Mouse (Mus musculus): ENCODE data around the gene Scd2. TPM values are rescaled to one million over a fixed set of nuclear protein-coding genes. Genes with fewer than 3 reads are reported as not detected.
"Not testable (repeated sequence)": the region's sequence is repeated elsewhere in the genome, so short reads cannot be mapped to it uniquely, and the experiment has no call there.

Gene Scd2
- polyA plus RNA-seq, 1 experiment: 7.7 TPM

DNA sequence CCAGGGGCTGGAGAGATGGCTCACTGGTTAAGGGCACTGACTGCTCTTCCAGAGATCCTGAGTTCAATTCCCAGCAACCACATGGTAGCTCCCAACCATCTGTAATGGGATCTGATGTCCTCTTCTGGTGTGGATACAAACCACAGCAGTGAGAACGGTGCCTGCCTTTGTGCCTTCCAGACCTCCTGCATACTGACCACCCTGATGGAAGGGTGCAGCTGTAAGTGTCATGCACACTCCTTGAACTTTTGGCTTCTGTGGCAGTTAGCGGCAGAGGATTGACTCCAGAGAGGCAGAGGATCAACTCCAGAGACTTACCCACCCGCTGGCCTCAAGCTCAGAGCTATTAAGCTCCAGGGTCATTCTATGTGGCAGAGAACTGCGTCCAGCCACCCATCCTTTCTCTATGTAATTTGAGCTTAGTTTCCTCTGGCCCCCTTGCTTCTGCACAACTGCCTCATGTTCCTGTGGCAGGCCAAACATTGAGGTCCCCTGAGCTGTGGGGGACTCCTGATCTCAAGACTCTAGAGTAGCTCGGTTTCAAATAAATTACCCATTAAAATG is 23.4 kb downstream of the Scd2 start:
- TF ChIP-seq POLR2A (IDR thresholded peaks at IDR 0.05; ENCODE audit: borderline replicate concordance, low read depth, low read length): no peak
- no peak for TF ChIP-seq CTCF (IDR thresholded peaks at IDR 0.05; ENCODE audit: low read depth, low read length)

DNA sequence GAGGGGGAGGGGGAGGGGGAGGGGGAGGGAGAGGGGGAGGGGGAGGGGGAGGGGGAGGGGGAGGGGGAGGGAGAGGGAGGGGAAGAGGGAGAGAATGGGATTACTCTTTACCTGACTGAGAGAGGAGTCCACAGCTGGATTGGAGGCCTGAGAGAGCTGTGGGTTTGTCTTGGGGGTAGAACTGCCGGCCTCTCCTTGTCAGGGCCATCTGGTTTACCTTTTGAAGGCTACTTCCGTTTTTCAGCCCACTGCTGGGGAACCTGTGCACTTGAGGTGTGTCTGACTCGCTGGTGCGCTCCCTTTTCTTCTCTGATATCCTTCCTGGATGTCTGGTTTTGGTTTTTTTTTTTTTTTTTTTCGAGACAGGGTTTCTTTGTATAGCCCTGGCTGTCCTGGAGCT is 23.9 kb downstream of the Scd2 start:
- Histone ChIP-seq H3K4me3 (ENCODE audit: insufficient read depth, low read length) (no peak overlapping the region), H3K27ac (ENCODE audit: insufficient read depth, low read depth, low read length) (no peak overlapping the region), H3K4me1 (ENCODE audit: control insufficient read depth, insufficient read depth, low read length) (peaks cover 10% of the 10 kb centered on the region)
- TF ChIP-seq POLR2A (IDR thresholded peaks at IDR 0.05; ENCODE audit: borderline replicate concordance, low read depth, low read length): no peak

More for the DNA sequence above, 23.4 kb downstream of the Scd2 start:
- Histone ChIP-seq H3K27ac (ENCODE audit: insufficient read depth, low read depth, low read length) (no peak overlapping the region), H3K4me3 (ENCODE audit: insufficient read depth, low read length) (no peak overlapping the region), H3K4me1 (ENCODE audit: control insufficient read depth, insufficient read depth, low read length) (peaks cover 10% of the 10 kb centered on the region)

DNA sequence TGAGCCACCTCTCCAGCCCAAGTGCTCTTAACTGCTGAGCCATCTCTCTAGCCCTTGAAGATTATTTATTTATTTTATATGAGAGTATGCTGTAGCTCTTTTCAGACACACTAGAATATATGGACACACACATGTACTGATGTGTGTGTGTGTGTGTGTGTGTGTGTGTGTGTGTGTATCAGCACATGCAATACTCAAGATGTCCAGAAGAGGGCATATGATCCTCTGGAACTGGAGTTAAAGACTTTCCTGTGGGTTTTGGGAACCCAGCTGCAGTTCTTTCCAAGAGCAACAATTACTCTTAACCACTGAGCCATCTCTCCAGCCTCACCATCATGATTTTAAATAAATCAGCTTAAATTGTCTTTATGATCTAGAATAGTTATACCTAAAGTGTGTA is 25.1 kb downstream of the Scd2 start:
- no peak overlapping the region for H3K4me3 ChIP-seq (ENCODE audit: insufficient read depth, low read length)

DNA sequence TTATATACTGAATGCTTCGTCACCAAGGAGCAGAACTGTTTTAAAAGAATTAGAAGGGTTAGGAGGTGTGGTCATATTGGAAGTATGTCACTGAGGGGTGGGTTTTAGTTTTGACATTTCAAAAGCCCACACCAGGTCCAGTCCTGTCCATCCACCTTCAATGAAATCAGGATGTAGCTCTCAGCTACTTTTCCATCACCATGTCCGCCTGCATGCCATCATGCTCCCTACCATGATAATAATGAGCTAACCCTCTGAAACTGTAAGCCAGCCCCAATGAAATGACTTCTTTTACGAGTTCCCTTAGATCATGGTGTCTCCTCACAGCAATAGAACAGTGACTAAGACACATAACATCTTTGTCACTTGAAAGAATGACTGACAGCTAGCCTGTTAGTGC is 26.8 kb downstream of the Scd2 start:
- no peak for TF ChIP-seq CTCF (IDR thresholded peaks at IDR 0.05; ENCODE audit: low read depth, low read length)
- no peak for TF ChIP-seq POLR2A (IDR thresholded peaks at IDR 0.05; ENCODE audit: borderline replicate concordance, low read depth, low read length)
- no peak overlapping the region for H3K27ac ChIP-seq (ENCODE audit: insufficient read depth, low read depth, low read length)
- no peak overlapping the region for H3K4me3 ChIP-seq (ENCODE audit: insufficient read depth, low read length)
- H3K4me1 ChIP-seq (ENCODE audit: control insufficient read depth, insufficient read depth, low read length): peaks cover 1% of the 10 kb centered on the region

More for the DNA sequence above, 25.1 kb downstream of the Scd2 start:
- no peak overlapping the region for H3K27ac ChIP-seq (ENCODE audit: insufficient read depth, low read depth, low read length)
- TF ChIP-seq POLR2A (IDR thresholded peaks at IDR 0.05; ENCODE audit: borderline replicate concordance, low read depth, low read length) (no peak), CTCF (IDR thresholded peaks at IDR 0.05; ENCODE audit: low read depth, low read length) (no peak)
- peaks cover 7% of the 10 kb centered on the region for H3K4me1 ChIP-seq (ENCODE audit: control insufficient read depth, insufficient read depth, low read length)

DNA sequence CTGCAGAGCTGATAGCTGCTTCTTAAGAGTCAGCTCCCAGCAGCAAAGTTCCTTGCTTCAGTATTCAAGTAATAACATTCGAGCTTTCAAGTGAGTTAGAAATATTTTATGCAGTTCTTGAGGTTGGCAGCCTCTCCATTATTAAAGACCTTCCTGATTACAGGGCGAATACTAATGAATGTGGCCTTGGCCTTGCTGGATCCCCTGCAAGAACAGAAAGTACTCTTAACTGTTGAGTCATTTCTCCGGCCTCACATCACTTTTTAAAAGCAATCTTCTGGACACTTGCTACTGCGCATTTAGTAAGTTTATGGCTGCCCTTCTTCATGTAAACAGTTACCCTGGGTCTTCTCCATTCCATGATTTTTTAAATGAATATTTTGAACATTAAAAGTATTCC is 27.7 kb downstream of the Scd2 start:
- no peaks in the 10 kb centered on the region for H3K4me1 ChIP-seq (ENCODE audit: control insufficient read depth, insufficient read depth, low read length)
- no peak overlapping the region for H3K27ac ChIP-seq (ENCODE audit: insufficient read depth, low read depth, low read length)
- H3K4me3 ChIP-seq (ENCODE audit: insufficient read depth, low read length): no peak overlapping the region
- TF ChIP-seq POLR2A (IDR thresholded peaks at IDR 0.05; ENCODE audit: borderline replicate concordance, low read depth, low read length): no peak
- TF ChIP-seq CTCF (IDR thresholded peaks at IDR 0.05; ENCODE audit: low read depth, low read length): no peak

DNA sequence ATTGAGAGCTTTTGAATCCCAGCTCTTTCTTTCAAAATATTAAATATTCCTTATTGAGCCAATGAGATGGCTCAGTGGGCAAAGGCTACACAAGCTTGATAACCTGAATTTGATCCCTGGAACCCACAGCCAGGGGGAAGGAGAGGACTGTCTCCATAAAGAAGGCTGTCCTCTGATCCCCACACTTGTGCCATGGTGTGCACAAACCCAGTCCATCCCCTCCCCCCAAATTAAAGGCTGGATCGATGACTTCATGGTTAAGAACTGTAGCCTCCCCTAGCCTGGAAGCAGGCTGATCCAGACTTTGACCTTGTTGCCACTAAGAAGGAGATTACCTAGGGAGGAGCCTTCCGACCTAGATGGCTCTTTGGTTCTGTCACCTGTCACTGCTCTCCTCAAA is 28.2 kb downstream of the Scd2 start:
- Histone ChIP-seq H3K27ac (ENCODE audit: insufficient read depth, low read depth, low read length) (no peak overlapping the region), H3K4me3 (ENCODE audit: insufficient read depth, low read length) (no peak overlapping the region), H3K4me1 (ENCODE audit: control insufficient read depth, insufficient read depth, low read length) (no peaks in the 10 kb centered on the region)
- TF ChIP-seq POLR2A (IDR thresholded peaks at IDR 0.05; ENCODE audit: borderline replicate concordance, low read depth, low read length) (no peak), CTCF (IDR thresholded peaks at IDR 0.05; ENCODE audit: low read depth, low read length) (no peak)

DNA sequence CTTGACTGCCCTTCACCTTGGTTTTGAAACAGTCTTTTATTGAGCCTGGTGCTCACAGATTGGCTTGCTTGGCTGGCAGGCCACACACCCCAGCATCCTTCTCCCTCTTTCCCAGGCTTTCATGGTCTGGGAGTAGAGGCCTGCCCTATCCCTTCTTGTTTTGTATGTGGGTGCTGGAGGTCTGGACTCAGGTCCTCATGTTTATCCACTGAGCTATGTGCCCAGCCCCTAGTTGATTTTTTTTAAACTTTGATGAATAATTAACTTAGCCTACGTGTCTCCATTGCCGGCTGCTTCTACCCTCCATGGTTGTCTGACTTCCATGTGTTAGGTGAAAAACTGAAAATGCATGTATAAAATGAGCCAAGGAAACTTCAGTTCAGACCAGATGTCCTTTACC is 36.1 kb downstream of the Scd2 start:
- TF ChIP-seq POLR2A (IDR thresholded peaks at IDR 0.05; ENCODE audit: borderline replicate concordance, low read depth, low read length) (no peak), CTCF (IDR thresholded peaks at IDR 0.05; ENCODE audit: low read depth, low read length) (no peak)
- H3K4me1 ChIP-seq (ENCODE audit: control insufficient read depth, insufficient read depth, low read length): peaks cover 11% of the 10 kb centered on the region
- no peak overlapping the region for H3K27ac ChIP-seq (ENCODE audit: insufficient read depth, low read depth, low read length)
- H3K4me3 ChIP-seq (ENCODE audit: insufficient read depth, low read length): no peak overlapping the region

DNA sequence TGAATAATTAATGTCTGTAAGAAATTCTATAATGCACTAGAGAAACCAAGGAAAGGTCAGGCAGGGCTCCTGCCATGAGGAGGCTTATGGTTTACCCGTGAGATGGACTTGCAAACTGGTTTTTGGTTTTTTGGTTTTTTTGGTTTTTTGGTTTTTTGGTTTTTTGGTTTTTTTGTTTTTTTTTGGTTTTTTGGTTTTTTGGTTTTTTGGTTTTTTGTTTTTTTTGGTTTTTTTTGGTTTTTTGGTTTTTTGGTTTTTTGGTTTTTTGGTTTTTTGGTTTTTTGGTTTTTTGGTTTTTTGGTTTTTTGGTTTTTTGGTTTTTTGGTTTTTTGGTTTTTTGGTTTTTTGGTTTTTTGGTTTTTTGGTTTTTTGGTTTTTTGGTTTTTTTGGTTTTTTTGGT is 37.7 kb downstream of the Scd2 start:
- peaks cover 11% of the 10 kb centered on the region for H3K4me1 ChIP-seq (ENCODE audit: control insufficient read depth, insufficient read depth, low read length)
- not testable (repeated sequence) for H3K27ac ChIP-seq (ENCODE audit: insufficient read depth, low read depth, low read length); H3K4me3 ChIP-seq (ENCODE audit: insufficient read depth, low read length)

DNA sequence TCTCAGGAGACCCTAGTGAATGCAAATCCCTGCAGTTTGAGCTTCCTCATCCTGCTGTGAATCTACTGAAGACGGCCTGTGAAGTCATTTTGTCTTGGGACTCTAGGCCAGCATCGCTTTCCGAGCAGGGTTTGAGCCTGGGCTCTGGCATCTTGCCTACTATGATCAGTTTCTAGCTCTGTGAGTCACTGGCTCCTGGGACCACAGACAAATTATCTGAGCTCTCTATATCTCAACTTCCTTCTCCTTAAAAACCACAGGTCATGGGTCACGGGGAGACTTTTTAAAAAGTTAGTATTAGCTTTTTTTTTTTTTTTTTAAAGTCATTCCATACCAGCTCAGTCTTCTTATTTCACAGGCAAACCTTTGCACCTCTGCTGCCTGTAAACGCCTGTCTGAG is 38.4 kb downstream of the Scd2 start:
- no peak for TF ChIP-seq CTCF (IDR thresholded peaks at IDR 0.05; ENCODE audit: low read depth, low read length)
- no peak for TF ChIP-seq POLR2A (IDR thresholded peaks at IDR 0.05; ENCODE audit: borderline replicate concordance, low read depth, low read length)
- Histone ChIP-seq H3K27ac (ENCODE audit: insufficient read depth, low read depth, low read length) (no peak overlapping the region), H3K4me1 (ENCODE audit: control insufficient read depth, insufficient read depth, low read length) (peaks cover 11% of the 10 kb centered on the region)

DNA sequence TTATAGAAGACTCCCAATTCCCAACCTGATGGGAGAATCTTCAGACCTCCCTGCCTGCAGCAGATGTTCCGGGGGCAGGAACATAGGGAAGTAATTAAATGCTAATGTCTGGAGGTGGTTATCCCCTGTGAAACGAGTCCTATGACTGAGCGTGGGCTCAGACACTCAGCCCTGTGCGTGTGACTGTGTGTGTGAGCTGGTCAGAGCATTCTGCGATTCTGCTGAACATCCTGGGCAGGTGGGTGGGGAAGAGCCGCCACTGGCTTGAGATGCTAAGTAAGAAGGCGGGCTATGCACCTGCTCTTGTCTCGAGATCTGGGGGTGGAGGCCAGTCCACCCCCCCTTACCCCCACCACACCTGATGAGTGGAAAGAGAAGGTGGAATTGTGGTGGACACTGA is 38.9 kb downstream of the Scd2 start:
- Histone ChIP-seq H3K4me3 (ENCODE audit: insufficient read depth, low read length) (no peak overlapping the region), H3K4me1 (ENCODE audit: control insufficient read depth, insufficient read depth, low read length) (peaks cover 11% of the 10 kb centered on the region), H3K27ac (ENCODE audit: insufficient read depth, low read depth, low read length) (no peak overlapping the region)
- TF ChIP-seq CTCF (IDR thresholded peaks at IDR 0.05; ENCODE audit: low read depth, low read length) (no peak), POLR2A (IDR thresholded peaks at IDR 0.05; ENCODE audit: borderline replicate concordance, low read depth, low read length) (no peak)

More for the DNA sequence above, 38.4 kb downstream of the Scd2 start:
- no peak overlapping the region for H3K4me3 ChIP-seq (ENCODE audit: insufficient read depth, low read length)
